Mouse (Mus musculus): ENCODE measurements around the gene Serpinb1c. TPM values are rescaled to one million over a fixed set of nuclear protein-coding genes. Genes with fewer than 3 reads are reported as not detected.

Gene Serpinb1c
- polyA plus RNA-seq (2014; fragmentation: Illumina TruSeq; extraction: RNeasy Lipid Tissue Mini Kit (QIAGEN cat#74804)): 0.51 TPM

GRCm38 (mm10) chr13:32898111-32898510 is at the start of gene Serpinb1c:
Gene Serpinb1c (minus strand): TSS chr13:32898211.

GRCm38 (mm10) chr13:32850668-32851404 is 47.2 kb downstream of the Serpinb1c start, which contains the start of gene Serpinb1a:
Gene Serpinb1a (minus strand): TSS chr13:32851185.

Other genes starting within 250 kb of the Serpinb1c start
- gene Mylk4, start 114.3 kb downstream of the Serpinb1c start, polyA plus RNA-seq (2014; fragmentation: Illumina TruSeq; extraction: RNeasy Lipid Tissue Mini Kit (QIAGEN cat#74804)): 2.2 TPM
- gene Wrnip1, start 96.2 kb downstream of the Serpinb1c start, polyA plus RNA-seq (2014; fragmentation: Illumina TruSeq; extraction: RNeasy Lipid Tissue Mini Kit (QIAGEN cat#74804)): 22.6 TPM
- not detected for gene D930007J09Rik, start 95.4 kb downstream of the Serpinb1c start, polyA plus RNA-seq (2014; fragmentation: Illumina TruSeq; extraction: RNeasy Lipid Tissue Mini Kit (QIAGEN cat#74804))
- gene Serpinb1a, start 47.0 kb downstream of the Serpinb1c start, polyA plus RNA-seq (2014; fragmentation: Illumina TruSeq; extraction: RNeasy Lipid Tissue Mini Kit (QIAGEN cat#74804)): 168 TPM
- gene Serpinb6b, start 67.0 kb upstream of the Serpinb1c start, polyA plus RNA-seq (2014; fragmentation: Illumina TruSeq; extraction: RNeasy Lipid Tissue Mini Kit (QIAGEN cat#74804)): 297 TPM
- 132 TPM for gene Serpinb9, start 105.0 kb upstream of the Serpinb1c start, polyA plus RNA-seq (2014; fragmentation: Illumina TruSeq; extraction: RNeasy Lipid Tissue Mini Kit (QIAGEN cat#74804))
- 1.6 TPM for gene Serpinb9b, start 129.2 kb upstream of the Serpinb1c start, polyA plus RNA-seq (2014; fragmentation: Illumina TruSeq; extraction: RNeasy Lipid Tissue Mini Kit (QIAGEN cat#74804))
- 1.3 TPM for gene Serpinb1b, start 180.4 kb upstream of the Serpinb1c start, polyA plus RNA-seq (2014; fragmentation: Illumina TruSeq; extraction: RNeasy Lipid Tissue Mini Kit (QIAGEN cat#74804))